Mouse (Mus musculus) ovary, postnatal 10 days (tissue): Measurements from ENCODE around the gene Lrrc43.
"Not testable (repeated sequence)": the region's sequence is repeated elsewhere in the genome, so short reads cannot be mapped to it uniquely, and the experiment has no call there.

Experiments used
- DNase-seq: peaks from one replicate; pipeline ENCODE4 v3.0.0; 2022; ENCODE audit warnings: low spot score

The Lrrc43 gene

GRCm38 (mm10) chr5:123489112-123489785, at the start of gene Lrrc43, which contains the start of gene Il31:
Lrrc43 (plus strand) TSS chr5:123489305.
Il31 (minus strand) TSS chr5:123489489.
- no peak for DNase-seq

- no peak for DNase-seq
Observed at GRCm38 (mm10) chr5:123439312-123439711, 49.8 kb upstream of the Lrrc43 start.

GRCm38 (mm10) chr5:123439941-123440340, 49.2 kb upstream of the Lrrc43 start:
- no peak for DNase-seq

- no peak for DNase-seq
Observed at GRCm38 (mm10) chr5:123440664-123441063, 48.4 kb upstream of the Lrrc43 start.

- DNase-seq, result no peak
Observed at GRCm38 (mm10) chr5:123442283-123442682, 46.8 kb upstream of the Lrrc43 start.

- peak; percentile 45 for DNase-seq
Observed at GRCm38 (mm10) chr5:123444069-123444468, 45.0 kb upstream of the Lrrc43 start.

GRCm38 (mm10) chr5:123444849-123445334, 44.2 kb upstream of the Lrrc43 start:
- DNase-seq, result no peak

GRCm38 (mm10) chr5:123451886-123452285, 37.2 kb upstream of the Lrrc43 start:
- DNase-seq, result no peak

- no peak for DNase-seq
Observed at GRCm38 (mm10) chr5:123461420-123461819, 27.7 kb upstream of the Lrrc43 start.

GRCm38 (mm10) chr5:123464638-123465037, 24.5 kb upstream of the Lrrc43 start:
- DNase-seq, result no peak

GRCm38 (mm10) chr5:123470784-123471400, 18.2 kb upstream of the Lrrc43 start:
- DNase-seq, result no peak

GRCm38 (mm10) chr5:123473817-123474216, 15.3 kb upstream of the Lrrc43 start:
- DNase-seq, result no peak

- no peak for DNase-seq
Observed at GRCm38 (mm10) chr5:123487659-123488395, 1.3 kb upstream of the Lrrc43 start.

GRCm38 (mm10) chr5:123489935-123490334, 830 bp downstream of the Lrrc43 start:
- no peak for DNase-seq

- no peak for DNase-seq
Observed at GRCm38 (mm10) chr5:123499717-123500116, 10.6 kb downstream of the Lrrc43 start.

- no peak for DNase-seq
Observed at GRCm38 (mm10) chr5:123501973-123502372, 12.9 kb downstream of the Lrrc43 start.

- DNase-seq, result peak; percentile 40
Observed at GRCm38 (mm10) chr5:123507936-123508723, 19.0 kb downstream of the Lrrc43 start.

- no peak for DNase-seq
Observed at GRCm38 (mm10) chr5:123508921-123509320, 19.8 kb downstream of the Lrrc43 start.

GRCm38 (mm10) chr5:123510160-123510559, 21.1 kb downstream of the Lrrc43 start, which contains the start of gene B3gnt4:
B3gnt4 (plus strand) TSS chr5:123510460.
- DNase-seq, result no peak

- not testable (repeated sequence) for DNase-seq
Observed at GRCm38 (mm10) chr5:123511426-123511825, 22.3 kb downstream of the Lrrc43 start.

GRCm38 (mm10) chr5:123512102-123512501, 23.0 kb downstream of the Lrrc43 start:
- no peak for DNase-seq

- DNase-seq, result no peak
Observed at GRCm38 (mm10) chr5:123514871-123515270, 25.8 kb downstream of the Lrrc43 start.
